Comparison of ENCODE assay signal across 10 mouse cellular contexts in the genomic region with DNA sequence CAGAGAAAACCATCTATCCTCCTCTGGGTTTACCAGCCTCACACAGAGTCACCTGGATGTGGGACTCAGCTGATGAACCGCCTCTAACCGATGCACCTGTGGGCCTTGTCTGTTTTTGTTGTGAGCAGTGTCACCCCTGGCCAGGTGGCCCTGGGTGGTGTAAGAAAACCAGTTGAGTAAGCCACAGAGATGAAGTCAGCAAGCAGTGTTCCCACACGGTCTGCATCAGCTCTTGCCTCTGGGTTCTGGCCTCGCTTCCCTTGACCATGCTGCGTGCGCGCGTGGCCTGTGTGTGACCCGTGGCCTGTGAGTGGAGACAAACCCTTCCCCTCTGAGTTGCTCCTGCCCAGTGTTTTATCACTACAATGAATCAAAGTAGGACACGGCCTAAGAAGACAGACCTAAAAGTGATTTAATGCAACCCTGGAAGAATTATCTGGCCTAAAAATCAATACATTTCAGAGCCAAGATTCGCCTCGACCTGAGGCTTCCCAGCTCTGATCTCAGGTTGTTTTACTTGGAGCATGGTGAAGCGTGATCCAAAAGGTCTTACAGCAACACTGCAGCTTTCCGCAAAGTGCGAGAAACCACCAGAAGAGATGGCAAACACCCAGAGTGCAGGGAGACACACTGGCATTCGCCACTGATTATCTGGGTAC.
"Had no signal": no experiment of that assay in that cellular context is flagged by ENCODE, and none has a peak within 500 bp of the region (broad histone marks: within the 10 kb centered on the region; RNA-seq: fewer than 3 reads in every experiment).

No protein-coding gene starts in this region.

- DNase-seq: kidney, adult 18-20 months; liver, embryonic 13.5 days; liver, postnatal 0 days; right cerebral cortex, postnatal 25 days had no signal

- H3K27ac ChIP-seq: kidney, embryonic 15.5 days; left cerebral cortex, adult 2 months; limb, embryonic 10.5 days; liver, embryonic 13.5 days; lung, embryonic 15.5 days; midbrain, embryonic 12.5 days; neural tube, embryonic 13.5 days had no signal

- H3K4me3 ChIP-seq: kidney, embryonic 15.5 days; left cerebral cortex, adult 2 months; limb, embryonic 10.5 days; liver, embryonic 13.5 days; lung, embryonic 15.5 days; midbrain, embryonic 12.5 days; neural tube, embryonic 13.5 days had no signal

- ATAC-seq: liver, postnatal 0 days had no signal

- H3K9ac ChIP-seq: kidney, embryonic 15.5 days; liver, embryonic 13.5 days; liver, postnatal 0 days; lung, embryonic 15.5 days; midbrain, embryonic 12.5 days; neural tube, embryonic 13.5 days had no signal

- H3K4me1 ChIP-seq: limb, embryonic 10.5 days; lung, embryonic 15.5 days; midbrain, embryonic 12.5 days; neural tube, embryonic 13.5 days had no signal

- H3K4me2 ChIP-seq: kidney, embryonic 15.5 days; liver, embryonic 13.5 days; lung, embryonic 15.5 days; midbrain, embryonic 12.5 days; neural tube, embryonic 13.5 days had no signal

- H3K9me3 ChIP-seq: kidney, embryonic 15.5 days; limb, embryonic 10.5 days; liver, embryonic 13.5 days; lung, embryonic 15.5 days; midbrain, embryonic 12.5 days; neural tube, embryonic 13.5 days had no signal

- H3K27me3 ChIP-seq: kidney, embryonic 15.5 days; liver, embryonic 13.5 days; lung, embryonic 15.5 days; neural tube, embryonic 13.5 days had no signal
